Mouse (Mus musculus) spleen, adult 10 weeks (tissue): Measurements from ENCODE around the gene Cd33. TPM values are rescaled to one million over a fixed set of nuclear protein-coding genes. Genes with fewer than 3 reads are reported as not detected.

ENCODE experiments used
- polyA plus RNA-seq: library from polyadenylated mRNA; stranded (reverse); fragments of 350-450 nt; fragmentation: Illumina TruSeq; extraction: RNeasy Lipid Tissue Mini Kit (QIAGEN cat#74804); gene quantifications from one replicate; pipeline ENCODE4 v1.2.3, GENCODE M21; 2015; ENCODE audit warnings: low replicate concordance; ENCODE audit not compliant: insufficient read depth

The Cd33 gene
- 36.3 TPM for polyA plus RNA-seq

GRCm38 (mm10) chr7:43544225-43544977 lies at the start of gene Cd33:
Cd33 (minus strand) TSS chr7:43544428.

GRCm38 (mm10) chr7:43579440-43580171 lies 35.4 kb upstream of the Cd33 start, which contains the start of gene Zfp719:
Zfp719 (plus strand) TSS chr7:43579610.

DNA sequence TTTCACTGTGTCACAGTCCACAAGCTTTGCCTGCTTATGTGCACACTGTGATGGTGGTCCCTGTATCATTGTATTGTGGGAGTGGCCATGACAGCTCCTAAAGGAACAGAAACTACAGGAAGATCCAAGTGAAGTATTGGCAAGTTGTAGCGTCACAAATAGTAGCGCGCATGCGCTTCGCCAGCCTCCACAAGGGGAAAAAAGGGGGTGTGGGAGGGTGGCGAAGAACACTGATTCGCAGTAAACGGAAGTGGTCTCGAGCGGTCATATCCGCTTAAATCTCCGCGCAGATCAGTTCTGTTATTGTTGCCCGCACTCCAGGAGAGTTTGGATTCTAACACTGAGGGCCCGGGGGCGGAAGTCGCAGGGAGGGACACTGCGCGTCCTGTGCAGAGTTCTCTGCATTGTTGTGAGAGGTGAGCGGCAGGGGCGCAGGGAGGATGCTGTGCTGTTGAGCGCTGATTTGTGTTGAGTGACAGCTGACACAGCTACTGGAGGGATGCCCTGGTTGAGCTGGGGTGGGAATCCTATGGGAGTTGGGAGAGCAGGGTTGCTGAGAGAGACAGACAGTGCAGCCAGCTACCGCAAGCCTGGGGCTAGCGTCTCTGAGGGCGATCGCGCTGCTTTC lies 17.9 kb upstream of the Cd33 start, which contains the start of gene Zfp658:
Gene Zfp658, plus strand, starts transcription at position 251 of the 628 bp plus-strand sequence.

GRCm38 (mm10) chr7:43489631-43490125 lies 54.5 kb downstream of the Cd33 start, which contains the start of gene Iglon5:
Iglon5 (minus strand) TSS chr7:43490075.

Other genes starting within 250 kb of the Cd33 start
- gene Zfp715, start 231.1 kb downstream of the Cd33 start, polyA plus RNA-seq, result 46.8 TPM
- 0.94 TPM for gene Siglecf, start 193.1 kb downstream of the Cd33 start, polyA plus RNA-seq
- gene Siglecg, start 136.2 kb downstream of the Cd33 start, polyA plus RNA-seq, result 244 TPM
- not detected for gene Lim2, start 116.8 kb downstream of the Cd33 start, polyA plus RNA-seq
- gene Nkg7, start 107.4 kb downstream of the Cd33 start, polyA plus RNA-seq, result 79.6 TPM
- gene Cldnd2, start 103.6 kb downstream of the Cd33 start, polyA plus RNA-seq, result not detected
- 48.7 TPM for gene Etfb, start 100.3 kb downstream of the Cd33 start, polyA plus RNA-seq
- not detected for gene Gm45233, start 100.3 kb downstream of the Cd33 start, polyA plus RNA-seq
- 1.5 TPM for gene Vsig10l, start 81.3 kb downstream of the Cd33 start, polyA plus RNA-seq
- gene Iglon5, start 54.4 kb downstream of the Cd33 start, polyA plus RNA-seq, result not detected
- gene 4931406B18Rik, start 38.5 kb downstream of the Cd33 start, polyA plus RNA-seq, result 0.12 TPM
- gene Zfp658, start 17.8 kb upstream of the Cd33 start, polyA plus RNA-seq, result 9.9 TPM
- 7.9 TPM for gene Zfp719, start 35.2 kb upstream of the Cd33 start, polyA plus RNA-seq
- gene Zfp819, start 62.7 kb upstream of the Cd33 start, polyA plus RNA-seq, result 0.28 TPM
- not detected for gene Ceacam18, start 90.3 kb upstream of the Cd33 start, polyA plus RNA-seq
- 26.2 TPM for gene Siglece, start 115.7 kb upstream of the Cd33 start, polyA plus RNA-seq
- 5.7 TPM for gene Ctu1, start 127.6 kb upstream of the Cd33 start, polyA plus RNA-seq
- gene Klk14, start 146.0 kb upstream of the Cd33 start, polyA plus RNA-seq, result not detected
- gene Klk13, start 168.1 kb upstream of the Cd33 start, polyA plus RNA-seq, result not detected
- not detected for gene Klk12, start 224.5 kb upstream of the Cd33 start, polyA plus RNA-seq
- not detected for gene Klk11, start 230.2 kb upstream of the Cd33 start, polyA plus RNA-seq
- gene Klk10, start 236.6 kb upstream of the Cd33 start, polyA plus RNA-seq, result not detected
- not detected for gene Klk9, start 247.5 kb upstream of the Cd33 start, polyA plus RNA-seq